In the genomic region with DNA sequence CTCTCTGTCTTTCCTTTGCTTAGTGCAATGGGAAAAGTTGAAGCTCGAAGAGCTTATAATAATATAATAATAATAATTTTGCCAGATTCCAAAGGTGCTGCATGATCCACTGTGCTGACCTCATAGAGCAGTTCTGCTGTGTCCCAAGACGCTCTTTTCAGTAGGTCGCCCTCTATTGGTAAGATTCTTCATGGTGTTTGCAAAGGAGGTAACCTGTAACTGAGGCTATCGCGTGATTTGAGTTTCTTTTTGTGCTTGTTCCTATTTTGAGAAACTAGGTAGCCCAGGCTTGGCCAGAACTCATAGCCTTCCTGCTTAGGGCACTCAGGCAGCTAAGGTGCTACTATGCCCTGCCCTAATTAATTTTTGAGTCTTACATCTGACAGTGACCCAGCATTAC, we compare ENCODE assay signal across 9 mouse cellular contexts. TPM values are rescaled to one million over a fixed set of nuclear protein-coding genes. Genes with fewer than 3 reads are reported as not detected.
DNase-seq lines count a peak whose midpoint lies in the region.
"Had no signal": no experiment of that assay in that cellular context is flagged by ENCODE, and none has a peak within 500 bp of the region (broad histone marks: within the 10 kb centered on the region; RNA-seq: fewer than 3 reads in every experiment).

No protein-coding gene starts in this region.

- peak; percentile 46 for DNase-seq in heart, adult 8-10 months (ENCODE audit: low spot score)
- DNase-seq in heart, postnatal 4 days, result no peak
- peak; percentile 10 for DNase-seq in thymus, postnatal 0 days (ENCODE audit: low spot score)
- no peak for DNase-seq in thymus, postnatal 36 days
- peak; percentile 63 for DNase-seq in embryo, embryonic 11 days
- DNase-seq in urinary bladder, postnatal 10 days (ENCODE audit: low spot score), result no peak
- no peak for DNase-seq in layer of hippocampus, adult 9-10 months (ENCODE audit: low spot score)
- no peak for DNase-seq in T-cell, adult 2 months (ENCODE audit: low spot score)

RNA-seq across cellular contexts. Expression of gene Them7, which starts 34.8 kb away (rescaled TPM):
- 1 to 10 TPM; 2.2 to 3.0 (median 2.6) TPM for total RNA-seq in heart, adult 8-10 months (2022)
- total RNA-seq in heart, postnatal 4 days (2021), result 1 to 10 TPM in 1 of 2 experiments, under 1 TPM in 1; 0.61 to 1.6 TPM
- 0.40 and 0.48 TPM in 2 replicates for polyA plus RNA-seq in thymus, postnatal 0 days (2015; fragmentation: Nextera tagmentation; extraction: Ambion mirVana)
- total RNA-seq: left cerebral cortex, postnatal 10 days had no signal

Comparison
In these comparisons a context has a peak if more than half of its experiments do, and no peak if none do; other contexts are left out.
1. DNase-seq: peak in heart, adult 8-10 months (single experiment), thymus, postnatal 0 days (single experiment) and embryo, embryonic 11 days (single experiment); none in heart, postnatal 4 days (single experiment), thymus, postnatal 36 days (0 of 2), urinary bladder, postnatal 10 days (single experiment), layer of hippocampus, adult 9-10 months (single experiment) and T-cell, adult 2 months (single experiment).